Comparison of ENCODE assay signal across 8 mouse cellular contexts in genomic region chr15:81235086-81235920, GRCm38 (mm10). TPM values are rescaled to one million over a fixed set of nuclear protein-coding genes. Genes with fewer than 3 reads are reported as not detected.
DNase-seq lines count a peak whose midpoint lies in the region; ATAC-seq and TF ChIP-seq lines count a peak whose summit lies in the region.

Mchr1 (plus strand) TSS chr15:81235499.

- H3K9me3 ChIP-seq in limb, embryonic 10.5 days (replicated peaks), result no peaks in the 10 kb centered on the region
- H3K9me3 ChIP-seq in midbrain, embryonic 13.5 days, result no peaks in the 10 kb centered on the region
- no peaks in the 10 kb centered on the region for H3K9me3 ChIP-seq in stomach, postnatal 0 days (ENCODE audit: control insufficient read depth, low read length)

- TF ChIP-seq EP300 in stomach, postnatal 0 days (optimal IDR thresholded peaks at IDR 0.05), result no peak

- 0 out of 2 replicates have a peak within 1 kb of the TSS, but pooled peaks have one; percentile 5 for H3K27ac ChIP-seq in limb, embryonic 10.5 days
- H3K27ac ChIP-seq in midbrain, embryonic 13.5 days, result 0 out of 2 replicates have a peak within 1 kb of the TSS, but pooled peaks have one; percentile 62
- H3K27ac ChIP-seq in stomach, postnatal 0 days (replicated peaks), result peak within 1 kb of the TSS; percentile 76

- peaks cover 17% of the 10 kb centered on the region for H3K4me1 ChIP-seq in limb, embryonic 10.5 days
- peaks cover 20% of the 10 kb centered on the region for H3K4me1 ChIP-seq in midbrain, embryonic 13.5 days (replicated peaks)
- no peaks in the 10 kb centered on the region for H3K4me1 ChIP-seq in stomach, postnatal 0 days (replicated peaks; ENCODE audit: control insufficient read depth, insufficient read depth)

- TF ChIP-seq CTCF in brain, embryonic 14.5 days (IDR thresholded peaks at IDR 0.05; ENCODE audit: borderline replicate concordance, extremely low read depth, insufficient read depth, insufficient read length), result 0 out of 2 replicates have a peak, but pooled peaks have one; percentile 6
- peak; percentile 69 for TF ChIP-seq CTCF in stomach, postnatal 0 days (IDR thresholded peaks at IDR 0.05; ENCODE audit: low read depth)

- peak within 1 kb of the TSS; percentile 64 for H3K9ac ChIP-seq in midbrain, embryonic 13.5 days (replicated peaks)
- peak within 1 kb of the TSS; percentile 58 for H3K9ac ChIP-seq in stomach, postnatal 0 days (ENCODE audit: low read length)

- peak; percentile 92 for DNase-seq in brain, embryonic 14.5 days (ENCODE audit: low read depth)
- DNase-seq in embryo, embryonic 10.5 days (ENCODE audit: low spot score), result peak; percentile 80
- peak; percentile 67 for DNase-seq in gastrocnemius, postnatal 25 days
- peak; percentile 62 for DNase-seq in kidney, adult 18-20 months
- DNase-seq in limb, embryonic 10.5 days (ENCODE audit: low spot score), result peak; percentile 70
- peak; percentile 52 for DNase-seq in stomach, postnatal 0 days (ENCODE audit: low spot score)

- peaks cover 58% of the 10 kb centered on the region for H3K27me3 ChIP-seq in limb, embryonic 10.5 days (ENCODE audit: low read depth, poor library complexity, severe bottlenecking)
- H3K27me3 ChIP-seq in midbrain, embryonic 13.5 days, result 0 out of 2 replicates have a peak, but pooled peaks cover 11% of the 10 kb centered on the region
- no peaks in the 10 kb centered on the region for H3K27me3 ChIP-seq in stomach, postnatal 0 days (ENCODE audit: control insufficient read depth, insufficient read depth, low read length)

- ATAC-seq in midbrain, embryonic 13.5 days, result peak; percentile 92
- peak; percentile 67 for ATAC-seq in stomach, postnatal 0 days (ENCODE audit: low FRiP score, low TSS enrichment)
- no peak for ATAC-seq in CD4-positive, CD25-positive, alpha-beta regulatory T cell, adult 4 months

- peak; percentile 63; the same call in 1 of the 2 replicates for TF ChIP-seq POLR2A in brain, embryonic 14.5 days (IDR thresholded peaks at IDR 0.05; ENCODE audit: borderline replicate concordance, extremely low read depth, insufficient read depth, insufficient read length, poor library complexity, severe bottlenecking)

- peak within 1 kb of the TSS; percentile 78 for H3K4me2 ChIP-seq in midbrain, embryonic 13.5 days (replicated peaks)
- peak within 1 kb of the TSS; percentile 58 for H3K4me2 ChIP-seq in stomach, postnatal 0 days (replicated peaks; ENCODE audit: low read depth)

- whole genome bisulfite sequencing in limb, embryonic 10.5 days, result 1% methylated on average over 25 of the region's 25 CpGs
- WGBS in midbrain, embryonic 13.5 days, result 0% methylated on average over 25 of the region's 25 CpGs
- WGBS in stomach, postnatal 0 days, result 2% methylated on average over 25 of the region's 25 CpGs

- peak within 1 kb of the TSS; percentile 49 for H3K4me3 ChIP-seq in limb, embryonic 10.5 days
- peak within 1 kb of the TSS; percentile 52 for H3K4me3 ChIP-seq in midbrain, embryonic 13.5 days (replicated peaks)
- H3K4me3 ChIP-seq in stomach, postnatal 0 days (ENCODE audit: low read depth, low read length), result peak within 1 kb of the TSS; percentile 44

- H3K36me3 ChIP-seq in limb, embryonic 10.5 days, result no peaks in the 10 kb centered on the region
- no peaks in the 10 kb centered on the region for H3K36me3 ChIP-seq in midbrain, embryonic 13.5 days
- no peaks in the 10 kb centered on the region for H3K36me3 ChIP-seq in stomach, postnatal 0 days (ENCODE audit: control insufficient read depth, insufficient read depth, low read length)

RNA-seq across cellular contexts. Expression of gene Mchr1, which starts in this region (rescaled TPM):
- 3.1 and 3.3 TPM in 2 replicates for polyA plus RNA-seq in brain, embryonic 14.5 days (2012; rRNA removed)
- 1 to 10 TPM; 2.4 to 3.6 TPM for total RNA-seq in gastrocnemius, postnatal 25 days (2021)
- polyA plus RNA-seq in limb, embryonic 10.5 days (2016; fragmentation: Nextera tagmentation; extraction: Ambion mirVana), result 0.25 TPM in 1 of 2 replicates, not detected in the other
- polyA plus RNA-seq in midbrain, embryonic 13.5 days (2015; fragmentation: Nextera tagmentation; extraction: Ambion mirVana), result 2.1 and 2.5 TPM in 2 replicates
- polyA plus RNA-seq in stomach, postnatal 0 days (2015; fragmentation: Nextera tagmentation; extraction: Ambion mirVana), result 3.0 and 4.9 TPM in 2 replicates
- not detected for polyA plus RNA-seq in CD4-positive, CD25-positive, alpha-beta regulatory T cell, adult 4 months (2017; shearing (Covaris generic))

Comparison
In these comparisons a context has a peak if more than half of its experiments do, and no peak if none do; other contexts are left out.
1. Peak in DNase-seq, H3K4me3 ChIP-seq and H3K27ac ChIP-seq in limb, embryonic 10.5 days; RNA of the gene not detected or under 1 TPM.
2. H3K27ac ChIP-seq: peak in every context shown above with its lines; median percentile 76 in stomach, postnatal 0 days; 62 in midbrain, embryonic 13.5 days; 5 in limb, embryonic 10.5 days.